Mouse (Mus musculus) megakaryocyte, embryonic 14.5 days (primary cell): ENCODE measurements around the gene Arhgap15.

Source experiments
- FLI1 ChIP-seq: IDR thresholded peaks from 2 replicates; pipeline ENCODE4 v1.6.1; 2012; ENCODE audit warnings: low read length, inconsistent platforms, mixed read lengths
- GATA1 ChIP-seq: IDR thresholded peaks from 3 replicates; pipeline ENCODE4 v1.6.1; 2012; ENCODE audit warnings: mixed read lengths, low read length, inconsistent platforms, borderline replicate concordance

GRCm38 (mm10) chr2:44131271-44131670 lies 382.6 kb downstream of the Arhgap15 start:
- TF ChIP-seq GATA1 (no peak), FLI1 (no peak)
